Mouse (Mus musculus) heart, embryonic 15.5 days (tissue): Measurements from ENCODE around the gene Ndufa13. TPM values are rescaled to one million over a fixed set of nuclear protein-coding genes. Genes with fewer than 3 reads are reported as not detected.

ENCODE experiments used
- ATAC-seq: fragments of 200-750 bp; cut with Nextera tagmentation; replicated peaks from 2 replicates; pipeline ENCODE4 v1.8.0; 2017; ENCODE audit warnings: low read depth, moderate TSS enrichment; ENCODE audit not compliant: insufficient number of reproducible peaks, insufficient read depth, low FRiP score
- H3K27ac ChIP-seq: fragments of 300-500 bp; sonication (generic); 2 replicates; pipeline ENCODE4 v1.5.1; 2015; ENCODE audit warnings: mild to moderate bottlenecking, inconsistent platforms
- H3K27me3 ChIP-seq: fragments of 300-500 bp; sonication (generic); 2 replicates; pipeline ENCODE4 v1.6.1; 2015; ENCODE audit warnings: inconsistent platforms
- H3K36me3 ChIP-seq: fragments of 300-500 bp; sonication (generic); 2 replicates; pipeline ENCODE4 v1.6.1; 2015; ENCODE audit warnings: mild to moderate bottlenecking, inconsistent platforms
- H3K4me1 ChIP-seq: fragments of 300-500 bp; sonication (generic); replicated peaks from 2 replicates; pipeline ENCODE4 v1.6.1; 2015; ENCODE audit warnings: inconsistent platforms
- H3K4me2 ChIP-seq: fragments of 300-500 bp; sonication (generic); 2 replicates; pipeline ENCODE4 v1.6.1; 2015; ENCODE audit warnings: inconsistent platforms, mild to moderate bottlenecking, moderate library complexity
- H3K4me3 ChIP-seq: fragments of 300-500 bp; sonication (generic); 2 replicates; pipeline ENCODE4 v1.5.1; 2015; ENCODE audit warnings: mild to moderate bottlenecking, inconsistent platforms
- H3K9ac ChIP-seq: fragments of 300-500 bp; sonication (generic); 2 replicates; pipeline ENCODE4 v1.6.1; 2015; ENCODE audit warnings: mild to moderate bottlenecking, inconsistent platforms
- H3K9me3 ChIP-seq: fragments of 300-500 bp; sonication (generic); replicated peaks from 2 replicates; pipeline ENCODE4 v1.6.1; 2016; ENCODE audit warnings: inconsistent platforms
- WGBS: fragments of 180-500 bp; shearing (Covaris S2); methylation state at CpG from one replicate; pipeline ENCODE4 v1.1.7; 2015; ENCODE audit warnings: mixed read lengths; 5-methylcytosine and 5-hydroxymethylcytosine counted together
- polyA plus RNA-seq: library from polyadenylated mRNA; unstranded; fragments of >200 nt; fragmentation: Nextera tagmentation; extraction: Ambion mirVana; gene quantifications from 2 replicates; pipeline ENCODE4 v1.2.1, GENCODE M21; 2015

Ndufa13 gene
- polyA plus RNA-seq, 1 experiment from 2014 or later: 390 TPM

GRCm38 (mm10) chr8:69861251-69861650 is 41.1 kb downstream of the Ndufa13 start:
- 51% methylated on average over 2 of the region's 2 CpGs for WGBS

GRCm38 (mm10) chr8:69860807-69861206 is 41.6 kb downstream of the Ndufa13 start:
- no peaks in the 10 kb centered on the region for H3K4me1 ChIP-seq
- no peak overlapping the region for H3K4me3 ChIP-seq
- no peak overlapping the region for H3K4me2 ChIP-seq
- no peaks in the 10 kb centered on the region for H3K9me3 ChIP-seq
- 66% methylated on average over 4 of the region's 4 CpGs for WGBS
- no peaks in the 10 kb centered on the region for H3K27me3 ChIP-seq
- H3K27ac ChIP-seq: no peak overlapping the region
- H3K9ac ChIP-seq: no peak overlapping the region
- no peak for ATAC-seq
- H3K36me3 ChIP-seq: no peaks in the 10 kb centered on the region

More at GRCm38 (mm10) chr8:69861251-69861650, 41.1 kb downstream of the Ndufa13 start:
- ATAC-seq: no peak
- H3K9me3 ChIP-seq: no peaks in the 10 kb centered on the region
- no peak overlapping the region for H3K27ac ChIP-seq
- no peak overlapping the region for H3K4me2 ChIP-seq
- no peaks in the 10 kb centered on the region for H3K4me1 ChIP-seq
- H3K36me3 ChIP-seq: no peaks in the 10 kb centered on the region
- H3K27me3 ChIP-seq: no peaks in the 10 kb centered on the region
- H3K9ac ChIP-seq: no peak overlapping the region
- no peak overlapping the region for H3K4me3 ChIP-seq

GRCm38 (mm10) chr8:69853869-69854268 is 48.5 kb downstream of the Ndufa13 start:
- no peak overlapping the region for H3K27ac ChIP-seq
- ATAC-seq: no peak
- H3K4me1 ChIP-seq: peaks cover 5% of the 10 kb centered on the region
- WGBS: 85% methylated on average over 10 of the region's 10 CpGs
- no peak overlapping the region for H3K9ac ChIP-seq
- H3K27me3 ChIP-seq: no peaks in the 10 kb centered on the region
- H3K36me3 ChIP-seq: no peaks in the 10 kb centered on the region
- H3K4me2 ChIP-seq: no peak overlapping the region
- H3K4me3 ChIP-seq: no peak overlapping the region
- no peaks in the 10 kb centered on the region for H3K9me3 ChIP-seq

- Histone ChIP-seq H3K27ac (no peak overlapping the region), H3K27me3 (no peaks in the 10 kb centered on the region), H3K4me2 (no peak overlapping the region), H3K9me3 (no peaks in the 10 kb centered on the region), H3K36me3 (no peaks in the 10 kb centered on the region), H3K4me1 (peaks cover 17% of the 10 kb centered on the region), H3K4me3 (no peak overlapping the region), H3K9ac (no peak overlapping the region)
- ATAC-seq: no peak
- 77% methylated on average over 7 of the region's 7 CpGs for WGBS
Observed at GRCm38 (mm10) chr8:69850926-69851506, 51.3 kb downstream of the Ndufa13 start.

GRCm38 (mm10) chr8:69849899-69850298 is 52.5 kb downstream of the Ndufa13 start:
- no peaks in the 10 kb centered on the region for H3K36me3 ChIP-seq
- peaks cover 17% of the 10 kb centered on the region for H3K4me1 ChIP-seq
- H3K9me3 ChIP-seq: no peaks in the 10 kb centered on the region
- H3K4me2 ChIP-seq: no peak overlapping the region
- H3K27me3 ChIP-seq: no peaks in the 10 kb centered on the region
- no peak overlapping the region for H3K27ac ChIP-seq
- WGBS: 45% methylated on average over 3 of the region's 3 CpGs
- H3K9ac ChIP-seq: no peak overlapping the region
- no peak for ATAC-seq
- no peak overlapping the region for H3K4me3 ChIP-seq

GRCm38 (mm10) chr8:69848951-69849350 is 53.4 kb downstream of the Ndufa13 start:
- no peak overlapping the region for H3K9ac ChIP-seq
- peak; percentile 80 for ATAC-seq
- H3K27ac ChIP-seq: peak overlapping the region; percentile 41; the same call in 1 of the 2 replicates
- H3K4me1 ChIP-seq: peaks cover 17% of the 10 kb centered on the region
- 37% methylated on average over 8 of the region's 8 CpGs for WGBS
- H3K4me3 ChIP-seq: no peak overlapping the region
- H3K27me3 ChIP-seq: no peaks in the 10 kb centered on the region
- H3K4me2 ChIP-seq: peak overlapping the region; percentile 3; the same call in 1 of the 2 replicates
- no peaks in the 10 kb centered on the region for H3K9me3 ChIP-seq
- no peaks in the 10 kb centered on the region for H3K36me3 ChIP-seq

- Histone ChIP-seq H3K4me1 (peaks cover 17% of the 10 kb centered on the region), H3K36me3 (no peaks in the 10 kb centered on the region), H3K27ac (no peak overlapping the region), H3K4me2 (no peak overlapping the region), H3K4me3 (no peak overlapping the region), H3K27me3 (no peaks in the 10 kb centered on the region), H3K9ac (no peak overlapping the region), H3K9me3 (no peaks in the 10 kb centered on the region)
- ATAC-seq: no peak
- WGBS: 76% methylated on average over 3 of the region's 3 CpGs
Observed at GRCm38 (mm10) chr8:69847167-69848065, 54.9 kb downstream of the Ndufa13 start.

Other genes with a start within 250 kb of the Ndufa13 start
- 1.2 and 1.3 TPM in 2 replicates for gene Zfp964, start 248.1 kb downstream of the Ndufa13 start, polyA plus RNA-seq
- 14.6 and 18.9 TPM in 2 replicates for gene Zfp869, start 191.8 kb downstream of the Ndufa13 start, polyA plus RNA-seq
- gene Zfp963, start 152.6 kb downstream of the Ndufa13 start, polyA plus RNA-seq: 3.1 and 4.6 TPM in 2 replicates
- 0.33 TPM in 1 of 2 replicates, not detected in the other for gene Gm20422, start 127.7 kb downstream of the Ndufa13 start, polyA plus RNA-seq
- 22.1 and 32.7 TPM in 2 replicates for gene Atp13a1, start 111.4 kb downstream of the Ndufa13 start, polyA plus RNA-seq
- 14.7 and 21.1 TPM in 2 replicates for gene Zfp866, start 111.4 kb downstream of the Ndufa13 start, polyA plus RNA-seq
- 5.4 and 8.9 TPM in 2 replicates for gene Gmip, start 93.9 kb downstream of the Ndufa13 start, polyA plus RNA-seq
- gene Lpar2, start 80.1 kb downstream of the Ndufa13 start, polyA plus RNA-seq: 0.15 and 0.30 TPM in 2 replicates
- gene Pbx4, start 70.1 kb downstream of the Ndufa13 start, polyA plus RNA-seq: 2.6 and 5.6 TPM in 2 replicates
- gene Cilp2, start 14.9 kb downstream of the Ndufa13 start, polyA plus RNA-seq: 0.37 and 0.75 TPM in 2 replicates
- 1.5 and 1.8 TPM in 2 replicates for gene Tssk6, start 374 bp downstream of the Ndufa13 start, polyA plus RNA-seq
- 5.9 and 10.1 TPM in 2 replicates for gene Yjefn3, start 154 bp upstream of the Ndufa13 start, polyA plus RNA-seq
- gene Gatad2a, start 93.8 kb upstream of the Ndufa13 start, polyA plus RNA-seq: 33.2 and 46.3 TPM in 2 replicates
- 32.0 and 43.5 TPM in 2 replicates for gene Mau2, start 140.2 kb upstream of the Ndufa13 start, polyA plus RNA-seq
- 25.4 and 31.5 TPM in 2 replicates for gene Sugp1, start 140.3 kb upstream of the Ndufa13 start, polyA plus RNA-seq
- 0.60 and 1.0 TPM in 2 replicates for gene Tm6sf2, start 170.4 kb upstream of the Ndufa13 start, polyA plus RNA-seq
- 0.03 TPM in 1 of 2 replicates, not detected in the other for gene Hapln4, start 180.9 kb upstream of the Ndufa13 start, polyA plus RNA-seq
- 0.16 and 0.71 TPM in 2 replicates for gene Ncan, start 218.3 kb upstream of the Ndufa13 start, polyA plus RNA-seq
- gene Nr2c2ap, start 228.8 kb upstream of the Ndufa13 start, polyA plus RNA-seq: 29.5 and 35.6 TPM in 2 replicates
- gene Rfxank, start 236.6 kb upstream of the Ndufa13 start, polyA plus RNA-seq: 16.5 and 19.9 TPM in 2 replicates
- 31.5 and 38.7 TPM in 2 replicates for gene Borcs8, start 236.9 kb upstream of the Ndufa13 start, polyA plus RNA-seq
- gene Mef2b, start 237.2 kb upstream of the Ndufa13 start, polyA plus RNA-seq: 0.28 and 0.44 TPM in 2 replicates